Mouse (Mus musculus) megakaryocyte, embryonic 14.5 days (primary cell): ENCODE results near the gene Slc28a1.

Experiments
- FLI1 ChIP-seq: IDR thresholded peaks from 2 replicates; pipeline ENCODE4 v1.6.1; 2012; ENCODE audit warnings: low read length, inconsistent platforms, mixed read lengths
- GATA1 ChIP-seq: IDR thresholded peaks from 3 replicates; pipeline ENCODE4 v1.6.1; 2012; ENCODE audit warnings: mixed read lengths, low read length, inconsistent platforms, borderline replicate concordance

GRCm38 (mm10) chr7:81137292-81137691, 22.7 kb downstream of the Slc28a1 start:
- TF ChIP-seq GATA1: no peak
- no peak for TF ChIP-seq FLI1
